Mouse (Mus musculus) A20 (cell line): ENCODE data around the gene Tpcn1.

Source experiments
- DNase-seq: peaks from one replicate; pipeline ENCODE4 v3.0.0-alpha.2; 2011; ENCODE audit warnings: low read depth, low spot score

Gene Tpcn1

GRCm38 (mm10) chr5:120609246-120609775 is 20.8 kb upstream of the Tpcn1 start:
- DNase-seq: no peak

GRCm38 (mm10) chr5:120607335-120607734 is 18.9 kb upstream of the Tpcn1 start:
- no peak for DNase-seq

- DNase-seq: no peak
These were observed 18.2 kb upstream of the Tpcn1 start for GRCm38 (mm10) chr5:120606590-120607200.

- peak; percentile 91 for DNase-seq
These were observed 17.2 kb upstream of the Tpcn1 start for GRCm38 (mm10) chr5:120605688-120606087.

GRCm38 (mm10) chr5:120605241-120605661 is 16.8 kb upstream of the Tpcn1 start:
- no peak for DNase-seq

GRCm38 (mm10) chr5:120604839-120605238 is 16.4 kb upstream of the Tpcn1 start:
- peak; percentile 92 for DNase-seq

- DNase-seq: no peak
These were observed 15.0 kb upstream of the Tpcn1 start for GRCm38 (mm10) chr5:120603515-120603914.

- no peak for DNase-seq
These were observed 13.7 kb upstream of the Tpcn1 start for GRCm38 (mm10) chr5:120602210-120602609.

GRCm38 (mm10) chr5:120600946-120601668 is 12.6 kb upstream of the Tpcn1 start:
- peak; percentile 51 for DNase-seq

- no peak for DNase-seq
These were observed 11.2 kb upstream of the Tpcn1 start for GRCm38 (mm10) chr5:120599625-120600024.

- DNase-seq: no peak
These were observed 6.0 kb upstream of the Tpcn1 start for GRCm38 (mm10) chr5:120594485-120594884.

- DNase-seq: peak; percentile 61
These were observed 3.7 kb upstream of the Tpcn1 start for GRCm38 (mm10) chr5:120592141-120592540.

- peak; percentile 82 for DNase-seq
These were observed 2.0 kb upstream of the Tpcn1 start for GRCm38 (mm10) chr5:120590356-120591010.

- DNase-seq: no peak
These were observed 419 bp downstream of the Tpcn1 start for GRCm38 (mm10) chr5:120587940-120588568.

- no peak for DNase-seq
These were observed 902 bp downstream of the Tpcn1 start for GRCm38 (mm10) chr5:120587616-120587926.

- no peak for DNase-seq
These were observed 1.5 kb downstream of the Tpcn1 start for GRCm38 (mm10) chr5:120586741-120587615.

- DNase-seq: no peak
These were observed 3.5 kb downstream of the Tpcn1 start for GRCm38 (mm10) chr5:120584968-120585367.

GRCm38 (mm10) chr5:120583511-120583910 is 5.0 kb downstream of the Tpcn1 start:
- DNase-seq: peak; percentile 32

GRCm38 (mm10) chr5:120582002-120582401 is 6.5 kb downstream of the Tpcn1 start:
- DNase-seq: no peak

GRCm38 (mm10) chr5:120579898-120580626 is 8.4 kb downstream of the Tpcn1 start:
- DNase-seq: no peak
